Mouse (Mus musculus) olfactory bulb, adult 2 months (tissue): ENCODE measurements around the gene Pcca.

Experiments used
- CTCF ChIP-seq: fragments of 200-500 bp; IDR thresholded peaks from 2 replicates; pipeline ENCODE4 v1.5.1; 2012; ENCODE audit warnings: low read depth, mild to moderate bottlenecking, low read length, moderate library complexity; ENCODE audit not compliant: insufficient read depth
- POLR2A ChIP-seq: fragments of 200-500 bp; IDR thresholded peaks from 2 replicates; pipeline ENCODE4 v1.6.1; 2012; ENCODE audit warnings: mild to moderate bottlenecking, low read depth, low read length, moderate library complexity; ENCODE audit not compliant: insufficient read depth

DNA sequence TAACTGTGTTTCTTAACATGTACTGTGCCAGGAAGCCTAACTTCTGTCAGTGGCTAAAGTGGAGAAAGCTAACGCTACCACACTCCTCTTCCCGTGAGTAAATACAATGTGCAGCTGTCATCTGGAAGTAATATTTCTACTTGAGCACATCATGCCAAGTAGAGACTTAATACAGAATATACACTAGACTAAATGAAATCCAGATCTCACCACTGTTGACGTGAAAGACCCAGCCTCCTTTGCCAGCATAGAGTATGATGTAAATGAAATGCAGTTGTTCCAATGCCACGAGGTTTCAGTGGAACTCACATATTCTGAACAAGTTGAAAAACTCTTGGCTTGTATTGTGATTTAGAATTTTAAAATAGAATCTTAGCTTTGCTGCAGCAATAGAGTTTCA lies 73.3 kb downstream of the Pcca start:
- TF ChIP-seq CTCF (no peak), POLR2A (no peak)
